Mouse (Mus musculus) frontal cortex, postnatal 36 days (tissue): ENCODE measurements around the gene Itga6.

Experiments
- DNase-seq, 2 experiments: peaks; one replicate each; pipeline ENCODE4 v3.0.0; 2022; ENCODE audit warnings: low spot score in 2 of 2

Gene Itga6

GRCm38 (mm10) chr2:71801691-71802090, 56.3 kb downstream of the Itga6 start:
- DNase-seq = no peak

DNA sequence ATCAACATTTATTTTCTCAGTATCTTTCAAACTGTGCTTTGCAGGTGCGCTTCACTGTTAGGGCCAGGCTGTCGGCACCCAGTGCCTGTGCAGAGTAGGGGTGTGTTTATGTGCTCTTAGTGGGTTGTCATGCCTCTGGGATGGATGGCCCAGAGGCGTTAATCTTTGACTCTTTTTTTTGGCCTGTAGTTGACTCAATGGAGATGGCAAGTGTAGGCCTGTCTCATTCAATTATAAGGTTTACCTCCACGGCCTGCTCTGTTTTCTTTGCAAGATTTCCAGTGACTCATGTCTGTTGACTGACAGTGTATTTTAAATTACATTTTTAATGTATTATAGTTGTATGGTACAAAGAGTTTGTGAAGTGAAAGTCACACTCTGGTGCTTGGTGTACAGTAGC, 56.7 kb downstream of the Itga6 start:
- DNase-seq = no peak

- no peak for DNase-seq
These were observed 59.7 kb downstream of the Itga6 start for GRCm38 (mm10) chr2:71805120-71805519.

DNA sequence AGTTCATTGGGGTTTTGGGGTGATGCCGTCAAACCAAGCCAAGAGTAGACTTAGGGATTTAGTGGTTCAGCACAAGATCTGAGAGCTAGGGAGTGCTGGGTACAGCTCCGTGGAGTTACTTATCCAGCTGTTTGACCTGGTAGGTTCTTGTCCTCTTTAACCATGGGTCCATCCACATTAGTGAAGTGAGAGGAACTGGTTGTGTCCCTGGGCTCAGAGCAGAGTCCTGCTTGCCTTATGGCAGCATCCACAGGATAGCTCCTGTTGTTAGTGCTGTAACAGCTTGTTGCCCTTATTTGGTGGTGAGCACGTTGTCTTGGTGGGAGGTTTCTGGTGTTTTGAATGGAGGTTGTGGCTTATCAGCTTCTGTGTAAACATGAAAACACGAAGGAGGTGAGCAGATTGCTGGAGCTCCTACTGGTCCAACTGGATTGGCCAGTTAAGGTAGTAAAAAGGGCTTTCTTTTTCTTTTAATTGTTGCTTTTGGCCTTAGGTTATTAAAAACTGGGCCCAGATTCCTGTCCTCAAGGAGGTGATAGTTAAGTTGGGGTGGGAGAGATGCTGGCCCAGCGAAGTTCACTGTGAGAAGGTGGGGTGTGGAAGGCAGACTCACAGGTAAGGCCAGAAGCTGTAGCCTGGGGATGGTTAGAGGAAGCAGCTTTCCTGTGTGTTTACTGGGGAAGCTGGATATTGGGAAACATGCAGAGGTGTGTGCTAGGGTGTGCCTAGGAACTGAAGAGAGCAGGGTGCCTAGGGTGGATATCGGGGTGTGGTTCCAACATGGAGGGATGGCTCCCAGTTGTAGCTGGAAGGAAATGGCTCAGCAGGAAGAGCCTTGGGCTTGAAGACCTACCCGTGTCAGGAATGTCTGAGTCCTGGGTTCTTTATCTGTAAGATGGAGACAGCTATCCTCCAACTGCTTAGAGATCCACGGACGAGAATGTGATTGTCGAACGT, 60.5 kb downstream of the Itga6 start:
- no peak for DNase-seq

DNA sequence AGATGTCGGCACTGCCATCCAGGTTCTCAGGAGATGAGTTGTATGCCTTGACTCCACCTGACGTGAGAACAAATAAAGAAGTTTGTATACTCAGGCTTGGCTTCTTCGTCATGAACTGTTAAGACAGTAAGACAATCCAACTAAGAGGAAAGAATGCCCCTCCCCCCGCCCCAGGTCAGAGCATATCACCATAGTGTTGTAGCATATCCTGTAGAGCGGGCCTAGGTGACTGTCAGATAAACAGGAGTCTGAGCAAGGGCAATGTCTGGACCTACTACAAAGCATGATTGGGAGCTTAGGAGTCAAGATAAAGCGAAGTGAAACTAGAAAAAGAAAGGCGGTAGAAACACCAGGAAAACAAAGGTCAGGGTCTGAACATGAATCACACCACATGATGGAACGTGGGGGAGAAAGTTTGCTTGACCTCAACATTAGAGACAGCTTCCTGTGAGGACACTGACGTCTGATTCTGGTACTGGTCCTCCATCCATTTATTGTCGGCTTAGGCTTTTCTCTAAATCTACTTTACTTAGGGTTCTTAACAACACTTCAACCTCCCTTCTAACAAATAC, 64.0 kb downstream of the Itga6 start:
- DNase-seq = no peak

DNA sequence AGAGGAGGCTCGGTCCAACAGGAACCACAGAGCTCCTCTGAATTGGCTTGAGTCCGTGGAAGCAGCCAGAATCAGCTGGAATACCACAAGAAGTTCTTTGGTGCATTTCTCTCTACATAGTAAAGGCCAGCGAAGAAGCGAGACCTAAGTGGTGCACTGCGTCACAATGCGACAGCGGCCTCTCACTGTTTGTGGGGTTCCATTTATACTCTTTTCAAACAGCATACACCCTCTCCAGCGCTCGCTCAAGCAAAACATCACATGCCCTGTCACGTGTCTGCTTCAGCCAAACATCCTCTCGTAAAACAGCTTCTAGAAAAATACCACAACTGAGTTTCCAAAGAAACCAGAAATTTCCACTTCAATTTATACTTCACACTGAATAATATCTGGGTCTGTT, 64.6 kb downstream of the Itga6 start:
- no peak for DNase-seq

DNA sequence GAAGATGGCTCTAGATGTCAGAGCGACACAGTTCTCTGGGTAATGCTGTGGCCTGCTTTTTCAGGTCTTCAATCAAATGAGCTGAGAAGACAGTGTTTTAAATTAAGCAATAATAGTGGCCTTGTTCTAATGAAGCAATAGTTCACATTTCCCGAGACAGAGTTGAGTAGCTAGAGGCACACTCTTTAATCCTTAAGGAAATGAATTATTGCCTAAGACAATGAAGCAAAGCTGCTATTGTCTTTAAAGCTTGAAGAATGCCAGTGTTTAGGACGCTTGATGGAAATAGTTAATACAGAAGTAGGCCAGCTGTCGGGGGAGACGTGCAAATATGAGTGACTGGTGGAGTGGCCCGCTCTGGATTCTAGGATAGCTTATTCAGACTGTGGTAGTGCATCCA, 65.5 kb downstream of the Itga6 start:
- no peak for DNase-seq

DNA sequence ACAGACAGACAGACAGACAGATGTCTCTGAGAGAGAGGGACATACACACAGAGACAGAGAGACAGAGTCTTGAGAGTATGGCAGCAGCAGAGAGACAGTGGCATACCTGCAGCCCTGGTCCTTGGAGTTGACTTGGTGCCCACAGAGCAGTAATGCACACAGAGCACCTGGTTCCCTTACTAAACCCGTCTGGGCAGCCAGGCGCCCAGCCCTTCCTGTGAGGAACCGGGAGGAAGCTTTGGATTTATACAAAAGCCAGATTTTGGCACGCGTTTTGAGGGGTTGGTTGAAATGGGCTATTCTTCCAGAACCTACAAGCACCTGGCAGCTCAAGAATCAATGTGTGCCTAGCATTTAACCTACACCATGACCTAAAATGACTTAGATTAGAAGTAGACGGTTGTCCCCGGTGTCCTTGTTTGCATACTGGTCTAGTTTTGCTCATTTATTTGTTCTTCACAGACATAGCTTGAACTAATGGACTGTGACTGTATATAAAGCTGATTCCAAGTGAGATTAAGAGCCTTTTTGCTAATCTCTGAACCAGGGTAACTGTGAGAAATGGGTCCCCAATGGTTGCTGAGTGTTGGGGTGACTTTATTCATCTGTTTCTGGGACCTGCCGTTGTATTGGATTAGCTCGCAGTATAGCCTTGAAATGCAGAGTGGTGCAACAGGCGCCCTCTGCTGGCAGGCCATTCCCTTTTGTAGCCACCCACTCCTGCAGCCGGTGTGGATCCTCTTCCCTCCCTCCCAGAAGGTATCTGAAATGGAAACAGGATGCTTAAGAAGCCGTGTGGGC, 67.0 kb downstream of the Itga6 start:
- DNase-seq = peak; percentile 90 to 94

GRCm38 (mm10) chr2:71813022-71813358, 67.6 kb downstream of the Itga6 start:
- no peak for DNase-seq

DNA sequence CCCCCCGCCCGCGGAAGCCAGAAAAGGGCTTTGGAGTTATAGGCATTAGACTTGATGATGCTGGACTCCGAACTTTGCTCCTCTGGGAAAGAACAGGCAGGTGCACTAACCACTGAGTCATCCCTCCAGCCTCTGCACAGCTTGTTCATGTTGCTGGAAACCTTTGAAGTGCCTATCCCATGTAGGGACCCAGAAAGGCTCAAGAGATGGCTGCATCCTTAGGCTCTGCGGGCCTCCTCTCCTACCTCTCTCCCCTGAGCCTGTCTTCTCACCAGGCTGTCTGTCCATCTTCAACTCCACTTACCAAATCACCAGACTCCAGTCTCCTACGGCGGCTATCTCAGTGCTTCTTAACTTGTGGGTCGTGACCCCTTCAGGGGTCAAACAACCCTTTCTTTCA, 68.0 kb downstream of the Itga6 start:
- no peak for DNase-seq

DNA sequence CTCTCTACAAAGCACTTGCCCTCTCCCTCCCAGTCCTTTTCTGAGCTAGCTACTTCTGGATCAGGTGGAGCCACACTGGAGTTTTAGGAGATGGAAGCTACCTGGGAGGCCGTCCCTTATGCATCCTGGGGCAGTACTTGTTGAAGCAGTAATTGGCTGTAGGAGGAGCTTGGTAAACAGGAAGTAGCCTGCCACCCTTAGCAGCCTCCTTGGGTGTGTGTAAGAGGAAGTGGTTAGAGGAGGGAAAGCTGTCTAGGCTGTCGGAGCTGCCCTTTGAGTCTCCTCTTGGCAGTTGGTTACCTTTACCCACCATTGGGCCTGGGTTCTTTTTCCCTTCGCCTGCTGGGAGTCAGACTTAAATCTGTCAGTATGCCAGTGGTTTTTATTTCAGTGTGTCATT, 68.6 kb downstream of the Itga6 start:
- DNase-seq = no peak

GRCm38 (mm10) chr2:71815279-71815678, 69.9 kb downstream of the Itga6 start:
- no peak for DNase-seq

DNA sequence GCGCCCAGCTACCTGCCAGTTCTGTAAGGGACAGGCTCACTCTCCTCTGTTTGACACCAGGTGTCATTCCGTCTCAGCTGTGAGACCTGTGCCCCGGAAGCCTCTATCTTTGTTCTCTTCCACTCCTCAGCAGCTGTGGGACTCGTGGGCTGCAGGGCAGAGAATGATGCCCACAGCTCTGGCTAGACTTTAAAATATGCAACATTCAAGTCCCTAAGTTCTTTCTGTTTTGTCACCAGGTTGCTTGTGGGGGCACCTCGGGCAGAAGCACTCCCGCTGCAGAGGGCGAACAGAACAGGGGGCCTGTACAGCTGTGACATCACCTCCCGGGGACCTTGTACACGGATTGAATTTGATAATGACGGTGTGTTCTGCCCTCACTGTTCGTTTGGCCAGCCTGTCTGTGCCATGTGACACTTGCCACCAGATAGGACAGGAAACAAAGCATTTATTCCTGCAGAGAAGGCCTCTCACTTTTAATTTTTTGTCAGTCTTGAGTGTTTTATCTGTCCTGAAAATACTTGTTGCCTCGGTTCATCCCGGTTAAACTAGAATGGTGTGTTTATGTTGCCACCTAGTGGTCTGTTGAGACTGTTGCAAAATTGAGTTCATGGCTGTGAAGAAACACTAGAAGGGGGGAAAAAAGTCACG, 71.1 kb downstream of the Itga6 start:
- DNase-seq = peak in 1 of 2 experiments; percentile 23

DNA sequence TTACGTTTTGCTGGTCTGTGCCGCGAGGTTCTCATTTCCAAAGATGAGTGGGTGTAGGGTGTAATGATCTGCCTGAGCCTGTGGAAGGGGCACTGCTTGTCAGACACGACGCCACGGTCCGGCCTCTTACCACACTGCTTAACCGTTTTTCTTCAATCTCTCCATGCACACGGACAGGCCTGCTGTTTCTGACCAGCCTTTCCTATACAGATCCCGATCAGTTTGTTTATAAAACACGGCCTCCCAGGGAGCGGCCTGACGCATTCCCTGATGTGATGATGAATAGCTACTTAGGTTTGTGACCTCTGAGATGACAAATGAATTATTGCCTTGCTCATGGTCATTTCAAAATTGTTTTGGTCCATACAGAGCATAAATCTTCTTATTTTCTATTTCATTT, 78.7 kb downstream of the Itga6 start:
- no peak for DNase-seq

- DNase-seq = no peak
These were observed 82.3 kb downstream of the Itga6 start for GRCm38 (mm10) chr2:71827711-71828110.

DNA sequence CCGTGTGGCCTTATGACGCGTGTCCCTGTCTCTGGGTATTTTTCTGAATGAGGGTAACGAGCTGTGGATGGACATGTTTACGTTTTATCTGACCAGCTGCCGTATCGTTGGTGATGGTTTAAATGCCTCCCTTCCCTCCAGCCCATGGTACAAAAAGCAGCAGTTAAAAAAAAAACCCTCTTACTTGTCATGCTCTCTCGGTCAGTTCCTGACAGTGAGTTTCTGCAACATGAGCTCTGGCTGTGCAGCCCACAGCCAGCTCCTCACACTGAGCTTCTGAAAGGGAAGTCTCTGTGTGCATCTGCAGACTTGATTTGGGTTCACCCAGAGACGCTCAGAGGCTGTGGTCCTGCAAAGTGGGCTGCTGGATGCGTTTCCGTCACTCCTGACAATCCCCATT, 83.5 kb downstream of the Itga6 start:
- no peak for DNase-seq

DNA sequence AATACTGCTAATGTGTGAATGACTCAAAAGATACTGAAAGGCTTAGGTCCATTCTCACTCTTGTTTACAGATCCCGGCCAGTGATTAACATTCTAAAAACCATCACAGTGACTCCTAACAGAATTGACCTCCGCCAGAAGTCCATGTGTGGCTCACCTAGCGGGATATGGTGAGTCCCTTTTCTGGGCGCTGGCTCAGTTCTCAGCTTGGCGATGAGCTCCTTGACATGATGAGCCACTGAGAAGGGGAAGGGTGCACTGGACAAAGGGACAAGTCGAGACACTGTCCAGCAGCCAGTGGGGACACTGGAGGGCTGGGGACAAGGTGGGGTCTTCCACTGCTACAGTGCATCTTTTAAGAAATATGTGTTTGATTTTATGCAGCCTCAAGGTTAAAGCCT, 88.2 kb downstream of the Itga6 start:
- DNase-seq = no peak

DNA sequence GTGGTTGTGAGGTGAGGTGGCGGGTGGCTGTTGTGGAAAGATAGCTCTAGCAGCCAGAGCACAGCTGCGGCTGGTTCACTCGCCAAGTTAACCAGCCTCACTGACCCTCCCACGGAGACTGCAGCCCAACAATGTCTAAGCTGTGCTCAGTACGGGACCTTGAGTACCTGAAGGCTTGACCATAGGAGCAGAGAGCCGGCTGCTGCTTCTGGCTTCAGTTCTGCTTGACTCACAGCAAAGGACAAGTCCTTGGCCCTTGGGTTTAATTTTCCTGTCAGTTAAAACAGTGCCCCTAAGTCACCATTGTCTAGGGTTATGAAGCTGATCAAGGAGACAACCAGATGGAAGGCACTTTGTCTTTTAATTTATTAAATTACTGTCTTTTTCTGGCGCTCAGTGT, 89.0 kb downstream of the Itga6 start:
- DNase-seq = no peak

DNA sequence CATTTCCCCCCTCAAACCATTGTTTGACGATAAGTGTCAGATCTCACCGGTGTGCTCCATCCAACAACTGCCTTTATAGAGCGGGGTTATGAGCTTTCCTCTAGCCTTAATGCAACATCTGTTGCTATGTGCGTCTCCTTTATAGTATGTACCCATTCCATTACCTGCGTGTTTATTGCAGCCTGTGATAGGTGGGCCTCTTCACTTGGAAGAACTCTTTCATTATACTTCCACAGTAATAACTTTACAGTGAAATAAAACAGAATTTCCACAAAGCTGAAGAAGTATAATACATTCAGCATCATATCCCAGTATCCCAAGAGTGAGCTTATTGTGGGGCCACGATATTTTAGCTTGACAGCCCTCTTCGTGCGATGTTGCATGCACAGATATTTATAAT, 90.1 kb downstream of the Itga6 start:
- no peak for DNase-seq

- no peak for DNase-seq
These were observed 90.8 kb downstream of the Itga6 start for GRCm38 (mm10) chr2:71836232-71836631.

DNA sequence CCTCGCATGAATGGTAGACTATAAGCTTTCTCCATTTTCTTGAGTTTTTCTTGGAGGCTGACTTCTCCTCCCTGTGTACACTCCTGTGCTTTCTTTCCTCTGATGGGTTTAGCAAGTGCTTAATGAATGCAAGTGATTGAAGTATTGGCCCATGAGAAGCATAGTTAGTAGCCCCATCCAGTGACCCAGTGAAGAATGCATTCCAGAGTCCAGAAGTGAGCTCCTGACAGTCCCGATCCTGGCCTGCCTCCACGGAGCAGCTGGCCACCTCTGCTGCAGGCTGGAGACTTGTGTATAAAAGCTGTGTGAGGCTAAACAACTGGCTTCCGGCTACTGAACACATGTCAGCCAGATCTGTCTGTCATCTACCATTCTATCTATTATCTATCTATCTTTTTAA, 91.8 kb downstream of the Itga6 start:
- DNase-seq = no peak

DNA sequence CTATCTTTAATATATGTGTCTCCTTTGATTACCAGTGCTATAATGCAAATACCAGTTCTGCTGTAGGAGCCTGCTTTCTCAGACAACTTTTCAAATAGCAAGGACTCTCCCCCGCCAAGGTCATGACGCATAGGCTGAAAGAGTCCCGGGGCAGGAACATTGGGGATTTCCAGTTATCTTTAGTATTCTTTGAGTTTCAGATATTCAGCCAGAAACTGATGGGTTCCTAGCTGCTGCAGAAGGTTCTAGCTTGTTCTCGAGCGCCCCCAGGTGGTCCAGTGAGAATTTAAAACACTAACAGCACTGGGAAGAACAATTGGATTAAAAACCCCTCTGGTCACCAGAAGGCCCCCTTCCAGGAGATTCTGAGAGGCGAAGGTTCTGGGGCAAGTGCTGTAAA, 92.4 kb downstream of the Itga6 start:
- DNase-seq = peak; percentile 68 to 76
